Mouse (Mus musculus) adrenal gland, postnatal 10 days (tissue): ENCODE results near the gene Thsd7a. TPM values are rescaled to one million over a fixed set of nuclear protein-coding genes. Genes with fewer than 3 reads are reported as not detected.

ENCODE experiments used
- DNase-seq: peaks from one replicate; pipeline ENCODE4 v3.0.0; 2021; ENCODE audit warnings: mixed read lengths
- long read RNA-seq, 2 experiments: library from polyadenylated mRNA; stranded (forward); transcript quantifications; one replicate each; pipeline ENCODE4 v2.0.0; 2021
- total RNA-seq, 2 experiments: library from RNA; stranded (reverse); gene quantifications; 2 replicates each; pipeline ENCODE4 v1.2.3; 2021

Gene Thsd7a
- total RNA-seq = 10 to 100 TPM; 10.2 to 11.0 TPM
- long read RNA-seq, experiment 1, partial matches to known transcripts = 4 of 6 reads
- long read RNA-seq, experiment 1, other reads (novel, unspliced or antisense) = 2 of 6 reads
- long read RNA-seq, experiment 2, partial matches to known transcripts = 0 of 2 reads
- long read RNA-seq, experiment 2, other reads (novel, unspliced or antisense) = 2 of 2 reads

GRCm38 (mm10) chr6:12748787-12749530, at the start of gene Thsd7a:
TSS of gene Thsd7a (minus strand) at chr6:12749410.
- DNase-seq = peak; percentile 62

GRCm38 (mm10) chr6:12787129-12787528, 37.9 kb upstream of the Thsd7a start:
- no peak for DNase-seq

- no peak for DNase-seq
Observed at GRCm38 (mm10) chr6:12786378-12786982, 37.3 kb upstream of the Thsd7a start.

GRCm38 (mm10) chr6:12784918-12785618, 35.9 kb upstream of the Thsd7a start:
- no peak for DNase-seq

- no peak for DNase-seq
Observed at GRCm38 (mm10) chr6:12772799-12773198, 23.6 kb upstream of the Thsd7a start.

- no peak for DNase-seq
Observed at GRCm38 (mm10) chr6:12765191-12765590, 16.0 kb upstream of the Thsd7a start.

- DNase-seq = no peak
Observed at GRCm38 (mm10) chr6:12764606-12765005, 15.4 kb upstream of the Thsd7a start.

- no peak for DNase-seq
Observed at GRCm38 (mm10) chr6:12763816-12764215, 14.6 kb upstream of the Thsd7a start.

GRCm38 (mm10) chr6:12759328-12760193, 10.4 kb upstream of the Thsd7a start:
- DNase-seq = no peak

GRCm38 (mm10) chr6:12752297-12752696, 3.1 kb upstream of the Thsd7a start:
- DNase-seq = no peak

- no peak for DNase-seq
Observed at GRCm38 (mm10) chr6:12750441-12750840, 1.2 kb upstream of the Thsd7a start.

- no peak for DNase-seq
Observed at GRCm38 (mm10) chr6:12749531-12750210, 461 bp upstream of the Thsd7a start.

- DNase-seq = no peak
Observed at GRCm38 (mm10) chr6:12748454-12748786, 790 bp downstream of the Thsd7a start.

- peak; percentile 6 for DNase-seq
Observed at GRCm38 (mm10) chr6:12747856-12748450, 1.3 kb downstream of the Thsd7a start.

- no peak for DNase-seq
Observed at GRCm38 (mm10) chr6:12742791-12743190, 6.4 kb downstream of the Thsd7a start.

GRCm38 (mm10) chr6:12733924-12734323, 15.3 kb downstream of the Thsd7a start:
- DNase-seq = no peak

- no peak for DNase-seq
Observed at GRCm38 (mm10) chr6:12716071-12716470, 33.1 kb downstream of the Thsd7a start.

GRCm38 (mm10) chr6:12712581-12712980, 36.6 kb downstream of the Thsd7a start:
- no peak for DNase-seq

GRCm38 (mm10) chr6:12702925-12703324, 46.3 kb downstream of the Thsd7a start:
- no peak for DNase-seq

GRCm38 (mm10) chr6:12699089-12699488, 50.1 kb downstream of the Thsd7a start:
- no peak for DNase-seq

- DNase-seq = no peak
Observed at GRCm38 (mm10) chr6:12693689-12694088, 55.5 kb downstream of the Thsd7a start.
